Mouse (Mus musculus) embryo, embryonic 10 days (tissue): ENCODE data around the gene Epop.

Experiments
- DNase-seq: peaks from one replicate; pipeline ENCODE4 v3.0.0-alpha.2; 2015; ENCODE audit warnings: low spot score

The Epop gene

GRCm38 (mm10) chr11:97628568-97629518 lies 659 bp downstream of the Epop start:
- DNase-seq = peak; percentile 61

- DNase-seq = peak; percentile 40
These were observed 1.3 kb downstream of the Epop start for GRCm38 (mm10) chr11:97628303-97628567.

GRCm38 (mm10) chr11:97627556-97628302 lies 1.8 kb downstream of the Epop start:
- DNase-seq = peak; percentile 32

- peak; percentile 74 for DNase-seq
These were observed 2.7 kb downstream of the Epop start for GRCm38 (mm10) chr11:97626850-97627249.

- no peak for DNase-seq
These were observed 3.1 kb downstream of the Epop start for GRCm38 (mm10) chr11:97626431-97626830.

- no peak for DNase-seq
These were observed 4.0 kb downstream of the Epop start for GRCm38 (mm10) chr11:97625551-97625950.

- no peak for DNase-seq
These were observed 6.3 kb downstream of the Epop start for GRCm38 (mm10) chr11:97623166-97623565.

- DNase-seq = peak; percentile 87
These were observed 7.1 kb downstream of the Epop start for GRCm38 (mm10) chr11:97622440-97622839.

GRCm38 (mm10) chr11:97619391-97619795 lies 10.1 kb downstream of the Epop start:
- peak; percentile 48 for DNase-seq

- no peak for DNase-seq
These were observed 11.1 kb downstream of the Epop start for GRCm38 (mm10) chr11:97618368-97618767.

- no peak for DNase-seq
These were observed 14.2 kb downstream of the Epop start for GRCm38 (mm10) chr11:97615276-97615675.

- no peak for DNase-seq
These were observed 18.4 kb downstream of the Epop start for GRCm38 (mm10) chr11:97611076-97611475.

GRCm38 (mm10) chr11:97609743-97610142 lies 19.8 kb downstream of the Epop start:
- no peak for DNase-seq

- no peak for DNase-seq
These were observed 20.6 kb downstream of the Epop start for GRCm38 (mm10) chr11:97608933-97609332.

- DNase-seq = no peak
These were observed 22.3 kb downstream of the Epop start for GRCm38 (mm10) chr11:97607056-97607725.

GRCm38 (mm10) chr11:97603891-97604290 lies 25.6 kb downstream of the Epop start:
- DNase-seq = no peak

GRCm38 (mm10) chr11:97602223-97602622 lies 27.3 kb downstream of the Epop start:
- DNase-seq = no peak

- DNase-seq = no peak
These were observed 30.4 kb downstream of the Epop start for GRCm38 (mm10) chr11:97599104-97599503.

- DNase-seq = no peak
These were observed 31.4 kb downstream of the Epop start for GRCm38 (mm10) chr11:97597945-97598691.

- DNase-seq = no peak
These were observed 35.4 kb downstream of the Epop start for GRCm38 (mm10) chr11:97594136-97594535.

GRCm38 (mm10) chr11:97591910-97592309 lies 37.6 kb downstream of the Epop start:
- DNase-seq = no peak
